Mouse (Mus musculus): ENCODE data around the gene Tas2r135. TPM values are rescaled to one million over a fixed set of nuclear protein-coding genes. Genes with fewer than 3 reads are reported as not detected.

Gene Tas2r135
- total RNA-seq, 2 experiments from 2014 or later, result not detected

DNA sequence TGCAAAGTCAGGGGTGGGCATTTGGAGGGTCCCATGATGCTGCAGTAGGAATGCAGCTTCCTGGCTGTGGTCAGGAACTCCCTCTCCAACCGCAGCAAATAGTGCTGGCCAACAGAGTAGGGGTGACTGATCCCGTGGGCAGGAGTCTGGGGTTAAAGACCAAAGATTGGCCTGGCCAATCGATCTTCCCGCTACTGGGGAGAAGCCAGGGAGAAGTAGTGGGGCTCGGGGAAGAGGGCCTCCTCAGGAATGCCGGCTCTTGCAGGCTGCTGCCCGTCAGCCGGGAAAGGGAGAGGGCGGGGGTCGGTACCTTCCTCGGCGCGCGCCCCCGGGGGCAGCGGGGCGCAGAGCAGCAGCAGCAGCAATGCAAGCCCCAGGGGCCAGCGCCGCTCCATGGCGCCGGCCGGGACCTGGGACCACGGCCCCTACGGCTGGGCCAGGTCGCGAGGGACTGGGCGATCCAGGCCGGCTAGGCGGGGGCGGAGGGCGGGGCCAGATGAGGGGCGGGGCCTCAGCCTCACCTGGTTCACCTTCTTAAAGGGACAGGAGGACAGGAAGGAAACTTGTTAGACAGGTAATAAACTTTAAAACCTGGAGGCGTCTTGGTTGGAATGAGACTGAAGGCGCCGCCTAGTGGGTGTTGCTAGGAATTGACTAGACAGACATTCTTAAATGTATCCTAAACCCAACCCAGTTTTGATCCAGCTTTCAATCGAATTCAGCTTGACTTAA is 32.3 kb upstream of the Tas2r135 start, which contains the start of gene Epha1:
Gene Epha1 (minus strand): TSS at position 453 of the 732 bp plus-strand sequence.
- intact Hi-C loops (cut with DNase I), result no loop called here
- peak; percentile 58 to 62 for DNase-seq (ENCODE audit: low spot score in 2 of 2)

DNA sequence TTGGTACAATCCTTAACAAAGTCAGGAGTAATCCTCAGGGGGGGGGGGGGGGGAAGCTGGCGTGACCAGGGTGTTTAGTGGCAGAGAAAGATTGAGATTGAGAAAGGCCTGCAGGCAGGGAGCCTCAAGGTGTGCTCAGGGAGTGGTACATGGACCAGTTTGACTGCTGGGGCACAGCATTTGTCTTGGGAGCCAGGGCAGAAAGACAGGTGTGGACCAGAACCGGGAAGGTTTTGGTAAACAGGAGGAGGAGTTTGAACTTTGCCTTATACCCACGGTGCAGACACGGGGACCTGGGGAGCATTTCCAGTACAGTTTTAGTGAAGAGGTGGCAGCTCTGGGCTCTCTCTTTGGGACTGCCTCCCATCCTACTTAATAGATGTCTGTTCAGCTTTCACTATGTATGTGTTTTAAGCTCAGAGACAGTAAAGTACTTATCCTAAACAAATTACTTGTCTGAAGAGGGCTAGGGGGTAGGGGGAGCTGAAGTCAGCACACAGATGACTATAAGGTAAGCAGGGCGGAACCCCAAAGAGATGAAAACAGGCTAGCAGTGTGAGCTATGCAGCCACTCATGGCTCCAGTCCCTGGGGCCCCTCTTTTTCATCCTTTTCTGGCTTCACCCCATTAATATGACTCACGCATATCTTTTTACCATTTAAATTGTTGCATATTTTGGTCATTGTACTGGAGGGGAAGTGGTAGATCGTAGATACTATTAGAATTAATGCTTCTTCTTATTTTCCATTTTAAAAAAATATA is 31.4 kb upstream of the Tas2r135 start:
- intact Hi-C loops (cut with DNase I), result no loop called here
- no peak for DNase-seq (ENCODE audit: low spot score in 2 of 2)

DNA sequence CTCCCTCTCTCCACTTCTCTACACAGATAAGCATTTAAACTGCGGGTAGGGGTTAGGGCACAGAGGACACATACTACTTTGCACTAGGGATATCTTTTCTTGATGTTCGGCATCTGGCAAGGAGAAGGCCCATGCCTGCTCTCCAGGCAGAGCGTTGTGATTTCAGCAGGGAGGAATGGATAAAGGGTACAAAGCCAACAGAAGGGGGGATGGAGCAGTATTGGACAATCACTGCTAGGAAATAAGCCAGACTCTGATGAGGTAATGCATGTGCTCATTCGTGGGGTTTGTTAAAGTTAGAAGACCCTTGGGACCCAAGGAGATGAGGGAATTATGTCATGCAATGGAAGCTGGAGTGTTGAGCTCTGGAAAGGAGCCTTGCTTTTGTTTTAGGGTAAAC is 30.5 kb upstream of the Tas2r135 start:
- intact Hi-C loops (cut with DNase I), result no loop called here

DNA sequence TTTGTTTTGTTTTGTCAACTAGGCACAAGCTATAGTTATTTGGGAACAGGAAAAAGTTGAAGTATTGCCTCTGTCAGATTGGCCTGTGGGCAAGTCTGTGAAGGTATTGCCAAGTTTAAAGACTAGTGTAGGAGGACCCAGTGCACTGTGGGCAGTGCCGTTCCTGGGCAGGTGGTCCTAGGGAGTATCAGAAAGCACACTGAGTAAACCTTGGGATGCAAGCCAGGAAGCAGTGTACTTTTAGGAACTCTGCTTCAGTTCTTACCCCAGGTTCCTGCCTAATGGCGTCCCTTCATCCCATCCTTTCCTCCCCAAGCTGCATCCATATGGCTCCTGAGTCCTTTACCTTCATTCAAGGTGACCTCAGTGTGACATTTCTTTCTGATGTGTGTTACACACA is 30.1 kb upstream of the Tas2r135 start:
- no peak for DNase-seq (ENCODE audit: low spot score in 2 of 2)
- intact Hi-C loops (cut with DNase I), result no loop called here

More for the DNA sequence above, 30.5 kb upstream of the Tas2r135 start:
- no peak for DNase-seq (ENCODE audit: low spot score in 2 of 2)

DNA sequence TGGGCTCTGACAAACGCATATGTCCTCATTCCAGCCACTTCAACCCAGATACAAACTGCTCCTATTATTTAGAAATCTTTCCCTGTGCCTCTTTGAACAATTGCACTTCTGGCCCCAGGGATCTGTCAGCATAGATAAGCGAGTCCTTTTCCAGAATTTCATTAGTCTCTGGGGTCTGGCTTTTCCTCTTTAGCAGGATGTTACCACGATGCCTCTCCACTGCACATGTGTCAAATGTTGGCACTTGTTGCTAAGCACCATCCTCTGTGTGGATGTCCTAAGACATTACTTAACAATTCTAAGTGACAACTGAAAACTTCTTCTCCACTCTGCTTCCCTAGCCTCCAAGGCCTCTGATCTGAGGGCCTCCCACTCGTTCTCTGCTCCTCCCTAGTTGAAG is 29.2 kb upstream of the Tas2r135 start:
- DNase-seq (ENCODE audit: low spot score in 2 of 2), result no peak
- intact Hi-C loops (cut with DNase I), result no loop called here

DNA sequence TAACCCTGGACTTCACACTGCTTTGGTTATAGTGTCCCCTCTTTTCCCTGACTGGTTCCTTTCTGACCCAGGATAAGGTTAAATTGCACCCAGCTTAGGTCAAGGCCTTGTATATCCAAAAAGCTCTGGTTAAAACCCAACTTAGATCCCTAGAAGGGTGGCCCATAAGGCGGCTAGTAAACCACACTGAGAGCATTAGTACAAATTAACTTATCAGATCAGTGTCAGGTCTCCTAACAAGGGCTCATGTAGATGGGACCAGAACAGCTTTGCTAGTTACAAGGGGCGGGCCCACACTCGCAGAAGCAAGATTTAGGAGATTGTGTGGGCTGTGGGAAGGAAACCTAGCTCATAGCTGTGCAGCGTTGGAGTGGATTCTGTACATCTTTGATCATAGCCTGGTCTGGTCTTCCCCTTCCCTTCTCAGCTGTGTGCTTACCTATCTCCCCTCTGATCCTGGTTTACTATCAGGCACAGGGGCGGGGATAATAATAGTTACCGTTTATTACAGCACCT is 28.7 kb upstream of the Tas2r135 start:
- intact Hi-C loops (cut with DNase I), result no loop called here

DNA sequence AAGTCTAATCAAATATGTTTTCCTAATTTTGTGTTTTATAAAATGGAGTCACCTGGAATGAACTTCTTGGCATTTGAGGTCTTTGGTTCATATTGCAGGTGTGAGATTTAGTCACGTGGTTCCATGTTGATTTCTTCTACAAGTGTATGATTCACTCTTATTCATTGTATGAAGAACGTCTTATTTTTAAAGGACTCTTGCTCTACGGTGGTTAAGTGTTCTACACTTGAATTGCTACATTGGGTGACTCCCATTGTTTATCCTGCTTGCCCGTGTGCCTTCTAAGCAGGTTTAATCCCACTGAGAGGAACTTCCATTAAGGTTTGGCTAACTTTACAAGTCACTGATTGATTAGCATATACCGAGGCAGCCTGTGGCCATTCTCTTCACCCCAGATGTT is 28.0 kb upstream of the Tas2r135 start:
- DNase-seq (ENCODE audit: low spot score in 2 of 2), result no peak
- intact Hi-C loops (cut with DNase I), result no loop called here

More for the DNA sequence above, 28.7 kb upstream of the Tas2r135 start:
- no peak for DNase-seq (ENCODE audit: low spot score in 2 of 2)

DNA sequence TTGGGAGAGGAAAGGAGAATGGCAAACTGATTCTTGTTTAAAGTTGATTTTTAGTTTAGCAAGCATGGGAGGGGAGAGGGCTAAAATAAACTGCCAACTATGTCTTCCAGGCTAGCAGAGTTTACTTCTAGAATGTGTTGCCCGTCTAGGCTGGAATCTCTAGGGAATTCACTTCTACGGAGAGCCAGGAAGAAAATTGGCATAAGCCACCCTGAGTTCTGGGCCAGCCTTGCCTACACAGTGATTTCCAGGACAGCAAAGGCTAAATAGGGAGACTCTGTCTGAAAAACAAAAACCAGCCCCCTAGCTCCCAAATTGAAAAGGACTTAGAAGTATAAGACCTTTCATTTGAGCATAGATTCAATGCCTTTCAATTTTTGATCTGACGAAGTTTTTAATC is 25.7 kb upstream of the Tas2r135 start:
- no peak for DNase-seq (ENCODE audit: low spot score in 2 of 2)
- intact Hi-C loops (cut with DNase I), result no loop called here

DNA sequence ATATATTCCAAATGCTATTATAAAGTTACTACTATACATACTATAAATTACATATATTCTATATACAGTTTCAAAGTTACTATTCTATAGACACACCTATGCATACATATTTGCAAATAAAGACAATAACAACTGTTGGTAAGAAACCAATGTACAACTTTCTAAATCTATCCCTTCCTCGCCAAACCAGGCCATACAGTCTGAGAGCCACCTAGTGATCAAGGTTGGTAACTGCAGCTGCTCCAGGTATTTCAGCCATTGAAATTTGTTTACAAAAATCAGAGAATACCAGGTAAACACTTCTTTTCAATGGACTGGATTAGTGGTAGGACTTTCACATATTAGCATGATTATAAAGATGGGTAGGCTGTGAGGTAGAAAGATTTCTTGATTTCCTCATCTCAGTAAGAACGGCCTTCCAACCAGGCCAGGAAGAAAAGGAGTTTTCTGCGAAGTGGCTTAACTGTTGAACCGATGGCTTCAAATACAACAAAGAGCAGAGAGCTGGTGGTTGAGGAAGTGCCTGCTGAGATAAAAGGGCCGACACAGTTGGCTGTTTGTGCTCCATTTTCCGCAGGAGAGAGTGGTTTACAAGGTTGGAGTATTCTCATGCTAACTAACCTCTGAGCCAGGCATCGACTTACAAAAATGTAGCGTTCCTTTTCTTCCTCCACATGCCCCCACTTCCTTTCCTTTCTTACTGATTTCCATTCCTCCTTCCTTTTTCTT is 24.7 kb upstream of the Tas2r135 start:
- intact Hi-C loops (cut with DNase I), result loop anchor here (5.0 kb wide), 1 partner anchor 33 kb away; the partner anchor contains the start of gene Zyx
- peak in 1 of 2 experiments; percentile 43 for DNase-seq (ENCODE audit: low spot score in 2 of 2)

DNA sequence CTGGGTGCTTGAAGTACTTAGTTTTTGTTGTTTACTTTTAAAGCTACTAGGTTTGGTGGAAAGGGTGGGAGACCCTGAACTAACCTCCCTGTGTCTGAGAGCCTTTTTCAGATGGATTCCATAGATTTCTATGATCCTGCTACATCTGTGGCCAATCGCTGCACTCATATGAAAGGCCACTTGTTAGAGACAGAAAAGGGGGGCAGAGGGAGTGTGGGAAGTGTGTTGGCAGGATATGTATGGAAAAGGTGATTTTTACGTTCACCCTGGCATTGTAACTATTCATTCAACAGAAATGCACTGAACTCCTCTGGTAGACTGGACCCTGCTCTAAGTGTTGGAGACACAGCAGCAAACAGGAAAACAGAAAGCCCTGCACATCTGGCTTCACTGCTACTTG is 24.0 kb upstream of the Tas2r135 start:
- intact Hi-C loops (cut with DNase I), result loop anchor here (5.0 kb wide), 1 partner anchor 34 kb away; the partner anchor contains the start of gene Zyx
- DNase-seq (ENCODE audit: low spot score in 2 of 2), result no peak

DNA sequence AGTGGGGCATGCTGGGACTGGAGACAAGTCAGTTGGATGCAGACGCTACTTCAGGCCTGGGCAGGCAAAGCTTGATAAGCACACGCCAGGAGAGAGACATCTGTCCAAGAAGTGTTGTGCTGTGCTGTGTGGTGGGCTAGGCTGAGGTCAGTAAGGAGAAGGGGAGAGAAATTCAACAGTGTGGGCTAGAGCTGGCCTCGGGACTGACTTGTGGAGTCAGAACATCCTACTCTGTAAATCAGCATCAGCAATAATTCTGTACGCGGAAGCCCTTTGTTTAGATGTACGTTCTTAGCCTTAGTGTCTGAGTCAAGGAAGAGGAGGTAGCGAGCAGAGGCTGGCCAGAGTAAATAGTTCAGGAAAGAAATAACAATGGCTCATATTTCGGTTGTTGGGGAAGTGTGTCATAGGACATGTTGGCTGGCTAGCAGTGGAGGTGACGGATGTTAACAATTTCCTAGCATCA is 23.3 kb upstream of the Tas2r135 start:
- intact Hi-C loops (cut with DNase I), result loop anchor here (5.0 kb wide), 1 partner anchor 35 kb away; the partner anchor contains the start of gene Zyx
- DNase-seq (ENCODE audit: low spot score in 2 of 2), result no peak

DNA sequence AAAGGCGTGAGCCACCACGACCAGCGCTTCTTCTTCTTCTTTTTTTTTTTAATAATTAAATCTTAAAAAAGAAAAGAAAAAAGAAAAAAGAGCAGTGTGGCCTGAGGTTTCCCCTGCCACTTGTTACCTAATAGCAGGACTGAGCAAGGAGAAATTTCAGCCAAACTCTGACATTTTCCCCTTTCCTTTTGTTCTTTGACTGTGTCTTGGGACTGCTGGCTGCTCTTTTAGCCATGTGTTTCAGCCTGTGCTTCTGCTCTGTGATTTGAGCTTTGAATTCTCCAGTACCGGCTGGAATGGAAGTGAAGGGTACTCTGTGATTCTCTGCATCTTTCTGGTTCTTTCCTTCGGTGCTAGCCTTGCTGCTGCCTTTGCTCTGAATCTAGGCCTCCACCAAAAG is 21.9 kb upstream of the Tas2r135 start:
- intact Hi-C loops (cut with DNase I), result loop anchor here (5.0 kb wide), 1 partner anchor 36 kb away; the partner anchor contains the start of gene Zyx
- DNase-seq (ENCODE audit: low spot score in 2 of 2), result no peak

DNA sequence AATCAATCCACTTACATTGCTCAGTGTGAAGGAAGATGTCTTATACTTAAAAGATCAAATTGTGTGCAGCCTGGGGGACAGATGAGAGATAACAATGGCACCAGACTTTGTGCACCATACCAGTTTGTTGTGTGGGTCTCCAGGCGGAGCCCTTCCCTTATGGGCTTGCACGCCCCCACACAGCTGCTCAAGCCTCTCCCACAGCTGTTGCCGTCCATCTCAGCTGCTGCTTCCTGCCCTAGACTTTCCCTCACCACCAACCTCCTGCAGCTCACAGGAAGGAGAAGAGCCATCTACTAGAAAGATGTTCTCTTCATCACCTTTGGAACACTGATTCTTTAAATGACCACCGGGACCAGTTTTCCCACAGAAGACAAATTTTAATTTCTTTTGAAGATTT is 19.6 kb upstream of the Tas2r135 start:
- intact Hi-C loops (cut with DNase I), result no loop called here
- no peak for DNase-seq (ENCODE audit: low spot score in 2 of 2)

DNA sequence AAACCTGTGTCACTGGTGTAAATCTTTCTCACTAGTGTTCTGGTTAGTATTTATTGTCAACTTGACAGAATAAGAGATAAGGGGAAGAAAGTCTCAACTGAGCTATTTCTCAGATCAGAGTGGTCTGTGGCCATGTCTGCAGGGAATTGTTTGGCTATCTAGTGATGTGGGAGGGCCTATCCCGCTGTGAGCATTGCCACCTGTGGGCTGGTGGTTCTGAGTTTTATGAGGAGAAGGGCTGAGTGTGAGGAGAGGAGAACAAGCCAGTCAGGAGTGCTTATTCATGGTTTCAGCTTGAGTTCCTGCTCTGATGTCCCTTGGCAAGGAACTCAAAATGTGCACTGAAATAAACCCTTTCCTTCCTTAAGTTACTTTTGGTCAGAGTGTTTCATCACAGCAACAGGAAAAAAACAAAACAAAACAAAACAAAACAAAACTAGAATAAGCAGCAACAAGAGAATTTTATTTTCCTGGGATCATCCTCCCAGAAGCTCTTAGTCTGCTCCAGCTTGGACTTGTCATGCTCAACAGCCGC is 13.4 kb upstream of the Tas2r135 start:
- intact Hi-C loops (cut with DNase I), result no loop called here
- no peak for DNase-seq (ENCODE audit: low spot score in 2 of 2)

DNA sequence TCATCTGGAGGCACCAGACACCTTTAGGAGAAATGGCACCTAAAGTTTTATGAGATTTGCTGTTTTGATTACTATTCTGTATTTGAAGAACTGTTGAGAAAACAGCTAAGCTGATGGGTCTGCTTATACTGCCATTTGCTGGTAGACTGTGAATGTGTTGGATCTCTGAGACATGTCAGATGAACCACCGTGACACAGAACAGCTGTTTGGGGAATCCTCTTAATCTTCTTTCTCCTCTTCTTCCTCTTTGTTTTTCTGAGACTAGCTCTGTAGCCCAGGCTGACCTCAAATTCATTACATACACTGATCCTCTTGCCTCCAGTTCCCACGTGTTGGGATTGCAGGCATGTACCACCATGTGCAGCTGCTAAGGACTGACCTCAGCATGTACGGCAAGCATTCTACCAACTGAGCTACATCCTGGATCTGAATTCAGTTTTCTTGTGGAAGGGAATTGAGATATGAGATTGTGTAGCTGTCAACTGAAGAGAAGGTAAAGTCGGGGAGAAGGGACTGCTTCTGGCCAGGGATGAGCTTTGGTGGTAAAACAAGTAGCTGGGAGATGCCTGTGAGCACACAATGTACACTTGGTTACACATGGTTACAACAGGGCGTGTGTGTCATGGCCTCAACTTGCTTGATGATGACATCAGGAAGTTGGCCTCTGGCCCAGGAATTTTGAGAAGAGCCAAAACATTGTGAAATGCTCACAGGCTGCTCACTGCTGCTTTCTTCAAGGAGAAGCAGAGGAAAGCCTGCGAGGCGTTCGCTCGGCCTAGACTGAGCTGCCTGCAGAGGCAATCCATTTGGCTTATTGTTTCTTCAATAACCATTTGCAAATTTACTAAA is 9.0 kb upstream of the Tas2r135 start:
- intact Hi-C loops (cut with DNase I), result no loop called here

DNA sequence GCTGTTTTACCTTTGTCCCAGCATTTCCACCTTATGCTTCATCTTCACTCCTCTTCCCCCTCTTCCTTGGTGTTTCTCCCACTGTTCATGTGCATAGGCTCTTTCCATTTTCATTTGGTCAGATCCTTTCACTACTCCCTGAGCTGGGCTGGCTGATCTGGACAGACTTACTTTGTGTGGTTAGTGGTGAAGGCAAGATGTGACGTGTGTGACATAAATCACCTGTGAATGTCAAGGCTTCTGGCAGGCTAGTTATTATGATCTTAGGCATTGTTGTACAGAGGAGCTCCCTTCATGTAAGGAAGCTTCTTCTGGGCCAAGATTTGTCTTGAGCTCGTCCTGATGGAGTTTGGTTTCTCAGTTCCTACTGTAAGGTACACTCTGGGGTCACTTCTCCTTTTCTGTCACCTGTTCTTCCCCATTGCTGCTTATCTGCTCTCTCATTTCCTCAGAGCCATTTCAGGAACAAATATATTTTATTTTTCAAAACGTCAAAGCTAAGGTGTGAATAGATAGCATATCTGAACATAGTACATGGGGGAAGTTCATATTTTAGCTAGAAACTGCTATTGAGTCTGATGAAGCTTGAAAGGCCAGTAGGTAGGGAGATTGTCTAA is 8.1 kb upstream of the Tas2r135 start:
- intact Hi-C loops (cut with DNase I), result no loop called here
- no peak for DNase-seq (ENCODE audit: low spot score in 2 of 2)

More for the DNA sequence above, 9.0 kb upstream of the Tas2r135 start:
- DNase-seq (ENCODE audit: low spot score in 2 of 2), result peak; percentile 19 to 40

DNA sequence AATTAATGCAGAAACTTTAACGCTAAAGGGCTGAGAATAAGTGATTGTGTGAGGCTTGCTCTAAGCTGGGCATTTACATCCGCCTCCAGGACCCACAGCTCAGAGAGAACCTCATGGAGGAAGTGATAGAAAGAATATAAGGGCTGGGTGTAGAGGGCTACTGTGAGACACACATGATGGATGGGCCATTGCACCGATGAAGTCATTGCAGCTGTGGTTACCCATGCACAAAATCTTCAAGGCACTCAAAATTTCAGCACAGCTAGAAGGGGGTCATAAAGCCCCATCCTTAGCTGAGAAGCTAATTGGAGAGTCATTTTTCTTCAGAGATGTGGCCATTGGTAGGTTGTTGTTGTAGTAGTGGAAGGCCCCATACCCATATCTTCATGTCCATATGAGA is 6.9 kb upstream of the Tas2r135 start:
- no peak for DNase-seq (ENCODE audit: low spot score in 2 of 2)
- intact Hi-C loops (cut with DNase I), result no loop called here

DNA sequence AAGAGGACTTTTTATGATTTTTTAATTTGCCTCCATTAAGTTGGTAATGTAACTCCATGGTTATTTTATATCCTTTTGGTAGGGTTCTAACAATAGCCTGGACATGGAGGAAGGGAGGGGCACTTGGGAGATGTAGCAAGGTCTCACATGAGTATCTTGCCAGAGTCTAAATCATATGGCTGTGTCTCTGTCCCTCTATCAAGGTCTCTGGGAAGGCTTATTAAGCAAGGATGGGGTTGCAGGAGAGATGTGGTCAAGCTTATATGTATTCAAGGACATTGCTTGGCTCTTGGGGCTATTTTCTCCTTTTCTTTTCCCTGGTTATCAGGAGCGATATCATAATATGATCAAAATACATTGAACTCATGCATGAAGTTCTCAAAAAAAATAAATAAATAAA is 6.2 kb upstream of the Tas2r135 start:
- intact Hi-C loops (cut with DNase I), result no loop called here
- no peak for DNase-seq (ENCODE audit: low spot score in 2 of 2)
